9 mouse cellular contexts compared by ENCODE assay signal in the genomic region with DNA sequence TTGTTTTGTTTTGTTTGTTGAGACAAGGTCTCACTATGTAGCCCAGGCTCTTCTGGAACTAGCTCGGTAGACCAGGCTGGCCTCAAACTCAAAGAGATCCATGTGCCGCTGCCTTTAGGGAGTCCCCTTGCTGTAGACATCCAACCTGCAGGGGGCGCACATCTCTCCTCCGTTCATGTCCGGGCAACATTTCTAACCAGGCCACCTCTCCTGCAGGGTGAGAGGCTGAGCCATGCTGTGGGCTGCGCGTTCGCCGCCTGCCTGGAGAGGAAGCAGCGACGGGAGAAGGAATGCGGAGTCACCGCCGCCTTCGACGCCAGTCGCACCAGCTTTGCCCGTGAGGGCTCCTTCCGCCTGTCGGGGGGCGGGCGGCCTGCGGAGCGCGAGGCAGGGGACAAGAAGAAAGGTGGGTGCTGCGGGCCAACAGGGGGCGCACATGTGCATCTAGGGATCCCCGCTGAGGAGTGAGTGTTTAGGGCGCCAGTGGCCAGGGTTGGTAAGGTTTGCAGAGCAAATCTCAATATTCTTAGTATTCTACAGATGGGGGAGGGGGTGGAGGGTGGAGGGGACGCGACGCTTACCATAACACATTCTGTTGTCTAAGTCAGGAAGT. TPM values are rescaled to one million over a fixed set of nuclear protein-coding genes. Genes with fewer than 3 reads are reported as not detected.
A peak's percentile ranks its signal among the peaks of the same experiment; 100 is the strongest.
DNase-seq lines count a peak whose midpoint lies in the region; ATAC-seq lines count a peak whose summit lies in the region.
"Had no signal": no experiment of that assay in that cellular context is flagged by ENCODE, and none has a peak within 500 bp of the region (broad histone marks: within the 10 kb centered on the region; RNA-seq: fewer than 3 reads in every experiment).

No protein-coding gene starts in this region.

- H3K27ac ChIP-seq in forebrain, embryonic 14.5 days (ENCODE audit: low read depth, low read length): no peak overlapping the region
- no peak overlapping the region for H3K27ac ChIP-seq in forebrain, embryonic 15.5 days (replicated peaks)
- H3K27ac ChIP-seq in intestine, embryonic 16.5 days (ENCODE audit: low read length): no peak overlapping the region

- H3K27me3 ChIP-seq in forebrain, embryonic 14.5 days (replicated peaks; ENCODE audit: control insufficient read depth, insufficient read depth, low read length): no peaks in the 10 kb centered on the region
- H3K27me3 ChIP-seq in forebrain, embryonic 15.5 days: no peaks in the 10 kb centered on the region
- H3K27me3 ChIP-seq in intestine, embryonic 16.5 days (replicated peaks; ENCODE audit: control insufficient read depth, insufficient read depth, low read length): no peaks in the 10 kb centered on the region

- H3K4me1 ChIP-seq in forebrain, embryonic 14.5 days (ENCODE audit: control insufficient read depth, insufficient read depth, low read length): no peaks in the 10 kb centered on the region
- no peaks in the 10 kb centered on the region for H3K4me1 ChIP-seq in forebrain, embryonic 15.5 days
- no peaks in the 10 kb centered on the region for H3K4me1 ChIP-seq in intestine, embryonic 16.5 days (ENCODE audit: control insufficient read depth, insufficient read depth, low read length)

- 0 out of 2 replicates have a peak, but pooled peaks have one; percentile 18 for ATAC-seq in forebrain, embryonic 14.5 days
- ATAC-seq in forebrain, embryonic 15.5 days (replicated peaks): no peak
- peak; percentile 29; the same call in 1 of the 2 replicates for ATAC-seq in intestine, embryonic 16.5 days

- H3K9ac ChIP-seq in forebrain, embryonic 14.5 days (ENCODE audit: low read length): no peak overlapping the region
- H3K9ac ChIP-seq in forebrain, embryonic 15.5 days (replicated peaks): no peak overlapping the region
- peak overlapping the region; percentile 22; the same call in 1 of the 2 replicates for H3K9ac ChIP-seq in intestine, embryonic 16.5 days (ENCODE audit: low read depth, low read length)

- H3K4me2 ChIP-seq in forebrain, embryonic 14.5 days (ENCODE audit: low read length): no peak overlapping the region
- no peak overlapping the region for H3K4me2 ChIP-seq in forebrain, embryonic 15.5 days (replicated peaks)
- H3K4me2 ChIP-seq in intestine, embryonic 16.5 days (ENCODE audit: low read depth, low read length): no peak overlapping the region

- 62% methylated on average over 32 of the region's 32 CpGs for WGBS in forebrain, embryonic 14.5 days
- 55% methylated on average over 32 of the region's 32 CpGs for WGBS in forebrain, embryonic 15.5 days
- 52% methylated on average over 32 of the region's 32 CpGs for WGBS in intestine, embryonic 16.5 days

- H3K36me3 ChIP-seq in forebrain, embryonic 14.5 days (ENCODE audit: control insufficient read depth, insufficient read depth, low read length): peaks cover 94% of the 10 kb centered on the region
- H3K36me3 ChIP-seq in forebrain, embryonic 15.5 days: peaks cover 90% of the 10 kb centered on the region
- peaks cover 12% of the 10 kb centered on the region for H3K36me3 ChIP-seq in intestine, embryonic 16.5 days (ENCODE audit: control insufficient read depth, insufficient read depth, low read length)

- H3K4me3 ChIP-seq in forebrain, embryonic 14.5 days (ENCODE audit: low read depth, low read length): no peak overlapping the region
- no peak overlapping the region for H3K4me3 ChIP-seq in forebrain, embryonic 15.5 days
- no peak overlapping the region for H3K4me3 ChIP-seq in intestine, embryonic 16.5 days (ENCODE audit: low read length)
- H3K4me3 ChIP-seq: myocyte had no signal

- no peaks in the 10 kb centered on the region for H3K9me3 ChIP-seq in forebrain, embryonic 14.5 days (replicated peaks; ENCODE audit: control insufficient read depth, low read length)
- no peaks in the 10 kb centered on the region for H3K9me3 ChIP-seq in forebrain, embryonic 15.5 days
- peaks cover 5% of the 10 kb centered on the region; the same call in 1 of the 2 replicates for H3K9me3 ChIP-seq in intestine, embryonic 16.5 days (ENCODE audit: control insufficient read depth, low read length)

- peak; percentile 27 for DNase-seq in forebrain, embryonic 14.5 days (ENCODE audit: low spot score)
- peak; percentile 33 for DNase-seq in 416B (ENCODE audit: low read depth)
- peak; percentile 59 for DNase-seq in brain, adult 2 months (ENCODE audit: low read depth, low spot score)
- peak; percentile 49 for DNase-seq in lung, postnatal 36 days
- no peak for DNase-seq in layer of hippocampus, adult 11-12 months (ENCODE audit: low spot score)
- no peak for DNase-seq in ovary, postnatal 36 days (ENCODE audit: low spot score)

RNA-seq across cellular contexts. Expression of a gene that starts 15.6 kb away (rescaled TPM):
- polyA plus RNA-seq in forebrain, embryonic 14.5 days (2014; fragmentation: Nextera tagmentation; extraction: Ambion mirVana): 22.9 and 28.6 TPM in 2 replicates
- polyA plus RNA-seq in forebrain, embryonic 15.5 days (2015; fragmentation: Nextera tagmentation; extraction: Ambion mirVana): 47.2 and 49.0 TPM in 2 replicates
- 9.1 and 10.8 TPM in 2 replicates for polyA plus RNA-seq in intestine, embryonic 16.5 days (2015; fragmentation: Nextera tagmentation; extraction: Ambion mirVana)

RNA-seq across cellular contexts. Expression of a gene that starts 41.0 kb away (rescaled TPM):
- 21.1 and 22.9 TPM in 2 replicates for polyA plus RNA-seq in forebrain, embryonic 14.5 days (2014; fragmentation: Nextera tagmentation; extraction: Ambion mirVana)
- polyA plus RNA-seq in forebrain, embryonic 15.5 days (2015; fragmentation: Nextera tagmentation; extraction: Ambion mirVana): 26.1 and 27.8 TPM in 2 replicates
- 25.5 and 26.3 TPM in 2 replicates for polyA plus RNA-seq in intestine, embryonic 16.5 days (2015; fragmentation: Nextera tagmentation; extraction: Ambion mirVana)

RNA-seq across cellular contexts. Expression of a gene that starts 45.4 kb away (rescaled TPM):
- polyA plus RNA-seq in forebrain, embryonic 14.5 days (2014; fragmentation: Nextera tagmentation; extraction: Ambion mirVana): 4.4 and 6.5 TPM in 2 replicates
- polyA plus RNA-seq in forebrain, embryonic 15.5 days (2015; fragmentation: Nextera tagmentation; extraction: Ambion mirVana): 6.8 and 7.1 TPM in 2 replicates
- 8.3 and 9.5 TPM in 2 replicates for polyA plus RNA-seq in intestine, embryonic 16.5 days (2015; fragmentation: Nextera tagmentation; extraction: Ambion mirVana)

Comparison
In these comparisons a context has a peak if more than half of its experiments do, and no peak if none do; other contexts are left out.
1. DNase-seq: peak in forebrain, embryonic 14.5 days (single experiment), 416B (single experiment), brain, adult 2 months (single experiment) and lung, postnatal 36 days (single experiment); none in layer of hippocampus, adult 11-12 months (single experiment) and ovary, postnatal 36 days (single experiment).